Mouse (Mus musculus) heart, postnatal 0 days (tissue): ENCODE measurements around the gene Cttnbp2nl.

Experiments
- CTCF ChIP-seq: IDR thresholded peaks from 2 replicates; pipeline ENCODE4 v1.5.1; 2016; ENCODE audit warnings: antibody characterized with exemption, control low read depth, low read depth
- EP300 ChIP-seq: IDR thresholded peaks from 2 replicates; pipeline ENCODE4 v1.6.1; 2016; ENCODE audit warnings: antibody characterized with exemption, low read depth

GRCm38 (mm10) chr3:105092721-105093505 lies 40.0 kb upstream of the Cttnbp2nl start:
- no peak for TF ChIP-seq CTCF
- no peak for TF ChIP-seq EP300
